Mouse (Mus musculus): ENCODE results near the gene Olfr124. TPM values are rescaled to one million over a fixed set of nuclear protein-coding genes. Genes with fewer than 3 reads are reported as not detected.

Olfr124 gene
- polyA plus RNA-seq (2017; shearing (Covaris generic)): not detected

GRCm38 (mm10) chr17:37799588-37799987 lies at the start of gene Olfr124:
Gene Olfr124 (plus strand): TSS chr17:37799888.

GRCm38 (mm10) chr17:37768307-37768706 lies 31.4 kb upstream of the Olfr124 start, which contains the start of gene Olfr122:
Gene Olfr122 (plus strand): TSS chr17:37768607.

GRCm38 (mm10) chr17:37793229-37793628 lies 6.5 kb upstream of the Olfr124 start, which contains the start of gene Olfr123:
Gene Olfr123 (plus strand): TSS chr17:37793529.

GRCm38 (mm10) chr17:37832649-37833048 lies 33.0 kb downstream of the Olfr124 start, which contains the start of gene Olfr125:
Gene Olfr125 (plus strand): TSS chr17:37832949.

GRCm38 (mm10) chr17:37847183-37847582 lies 47.5 kb downstream of the Olfr124 start, which contains the start of gene Olfr126:
Gene Olfr126 (plus strand): TSS chr17:37847483.

Other genes starting within 250 kb of the Olfr124 start
- gene Olfr112, start 230.4 kb upstream of the Olfr124 start, polyA plus RNA-seq (2017; shearing (Covaris generic)): 0.24 TPM
- not detected for gene Olfr113, start 222.2 kb upstream of the Olfr124 start, polyA plus RNA-seq (2017; shearing (Covaris generic))
- not detected for gene Olfr114, start 207.1 kb upstream of the Olfr124 start, polyA plus RNA-seq (2017; shearing (Covaris generic))
- gene Olfr115, start 172.8 kb upstream of the Olfr124 start, polyA plus RNA-seq (2017; shearing (Covaris generic)): not detected
- gene Olfr116, start 172.7 kb upstream of the Olfr124 start, polyA plus RNA-seq (2017; shearing (Covaris generic)): not detected
- not detected for gene Olfr117, start 136.1 kb upstream of the Olfr124 start, polyA plus RNA-seq (2017; shearing (Covaris generic))
- not detected for gene Olfr118, start 132.9 kb upstream of the Olfr124 start, polyA plus RNA-seq (2017; shearing (Covaris generic))
- gene Olfr119, start 103.3 kb upstream of the Olfr124 start, polyA plus RNA-seq (2017; shearing (Covaris generic)): not detected
- gene Olfr120, start 78.1 kb upstream of the Olfr124 start, polyA plus RNA-seq (2017; shearing (Covaris generic)): not detected
- not detected for gene Olfr121, start 51.0 kb upstream of the Olfr124 start, polyA plus RNA-seq (2017; shearing (Covaris generic))
- gene Olfr122, start 31.3 kb upstream of the Olfr124 start, polyA plus RNA-seq (2017; shearing (Covaris generic)): not detected
- gene Olfr123, start 6.4 kb upstream of the Olfr124 start, polyA plus RNA-seq (2017; shearing (Covaris generic)): not detected
- gene Olfr125, start 33.1 kb downstream of the Olfr124 start, polyA plus RNA-seq (2017; shearing (Covaris generic)): not detected
- gene Olfr126, start 47.6 kb downstream of the Olfr124 start, polyA plus RNA-seq (2017; shearing (Covaris generic)): not detected
- gene Olfr127, start 100.5 kb downstream of the Olfr124 start, polyA plus RNA-seq (2017; shearing (Covaris generic)): not detected
- not detected for gene Olfr128, start 120.7 kb downstream of the Olfr124 start, polyA plus RNA-seq (2017; shearing (Covaris generic))
- not detected for gene Olfr761, start 153.2 kb downstream of the Olfr124 start, polyA plus RNA-seq (2017; shearing (Covaris generic))